Mouse (Mus musculus) cortical plate, adult 2 months (tissue): Measurements from ENCODE around the gene Scarb1. TPM values are rescaled to one million over a fixed set of nuclear protein-coding genes. Genes with fewer than 3 reads are reported as not detected.

Source experiments
- H3K27ac ChIP-seq: fragments of 200-500 bp; 2 replicates; pipeline ENCODE4 v1.5.1; 2012; ENCODE audit warnings: low read length, control low read depth, inconsistent platforms; ENCODE audit not compliant: insufficient read depth
- H3K4me1 ChIP-seq: fragments of 200-500 bp; 2 replicates; pipeline ENCODE4 v1.6.1; 2011; ENCODE audit warnings: low read length; ENCODE audit not compliant: control insufficient read depth, insufficient read depth
- H3K4me3 ChIP-seq: fragments of 200-500 bp; 2 replicates; pipeline ENCODE4 v1.5.1; 2011; ENCODE audit warnings: mild to moderate bottlenecking, low read length, control low read depth; ENCODE audit not compliant: insufficient read depth
- CTCF ChIP-seq: fragments of 200-500 bp; IDR thresholded peaks from 2 replicates; pipeline ENCODE4 v1.5.1; 2011; ENCODE audit warnings: mild to moderate bottlenecking, control low read depth, low read length; ENCODE audit not compliant: insufficient read depth; ENCODE audit errors: extremely low read depth
- POLR2A ChIP-seq: fragments of 200-500 bp; IDR thresholded peaks from 2 replicates; pipeline ENCODE4 v1.6.1; 2011; ENCODE audit warnings: mild to moderate bottlenecking, low read length, control low read depth; ENCODE audit not compliant: insufficient read depth; ENCODE audit errors: extremely low read depth
- polyA plus RNA-seq: library from polyadenylated mRNA; depleted of rRNA; stranded (reverse); fragments of >200 nt; gene quantifications from 2 replicates; pipeline ENCODE4 v1.2.3, GENCODE M21; 2012

The Scarb1 gene
- polyA plus RNA-seq, 1 experiment: 32.6 TPM

- peaks cover 4% of the 10 kb centered on the region; the same call in 1 of the 2 replicates for H3K4me1 ChIP-seq
- TF ChIP-seq CTCF: peak; percentile 72
- peak; percentile 62 for TF ChIP-seq POLR2A
- no peak overlapping the region for H3K27ac ChIP-seq
- no peak overlapping the region for H3K4me3 ChIP-seq
Measured at GRCm38 (mm10) chr5:125382673-125383558, 42.0 kb upstream of the Scarb1 start.

DNA sequence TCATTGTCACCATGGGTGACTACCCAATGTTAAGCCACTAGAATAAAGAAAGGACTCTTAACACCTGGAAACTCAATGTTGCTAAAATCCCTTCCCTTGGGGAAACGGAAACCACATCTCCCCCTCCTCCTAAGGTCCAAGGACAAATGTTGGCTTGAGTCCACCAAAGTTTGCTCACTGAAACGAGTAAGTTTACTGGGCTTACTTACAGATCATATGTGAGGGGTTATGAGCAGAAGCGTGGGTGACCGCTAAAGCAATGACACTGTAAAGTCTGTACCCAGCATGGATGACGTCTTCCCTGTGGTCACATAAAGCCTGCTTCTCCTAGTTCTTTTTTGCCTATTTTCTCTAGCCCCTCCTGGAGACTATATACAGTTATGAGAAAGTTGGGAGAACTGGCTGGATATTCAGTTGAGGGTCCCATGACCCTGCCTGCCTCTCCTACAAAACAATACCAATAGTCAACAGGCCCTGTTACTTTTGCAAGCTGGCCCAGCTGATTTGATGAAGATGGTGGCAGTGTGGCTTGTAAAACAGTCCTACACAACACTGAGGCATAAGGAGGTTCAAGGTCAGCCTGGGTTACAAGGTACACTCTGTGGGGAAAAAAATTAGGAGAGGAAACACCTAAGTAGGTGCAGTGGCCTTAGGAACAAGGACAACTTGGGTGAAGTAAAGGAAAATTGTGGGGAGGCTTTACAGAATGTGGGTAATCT lies 41.2 kb upstream of the Scarb1 start:
- Histone ChIP-seq H3K4me3 (no peak overlapping the region), H3K27ac (no peak overlapping the region), H3K4me1 (peaks cover 4% of the 10 kb centered on the region; the same call in 1 of the 2 replicates)
- TF ChIP-seq CTCF: no peak
- TF ChIP-seq POLR2A: no peak

DNA sequence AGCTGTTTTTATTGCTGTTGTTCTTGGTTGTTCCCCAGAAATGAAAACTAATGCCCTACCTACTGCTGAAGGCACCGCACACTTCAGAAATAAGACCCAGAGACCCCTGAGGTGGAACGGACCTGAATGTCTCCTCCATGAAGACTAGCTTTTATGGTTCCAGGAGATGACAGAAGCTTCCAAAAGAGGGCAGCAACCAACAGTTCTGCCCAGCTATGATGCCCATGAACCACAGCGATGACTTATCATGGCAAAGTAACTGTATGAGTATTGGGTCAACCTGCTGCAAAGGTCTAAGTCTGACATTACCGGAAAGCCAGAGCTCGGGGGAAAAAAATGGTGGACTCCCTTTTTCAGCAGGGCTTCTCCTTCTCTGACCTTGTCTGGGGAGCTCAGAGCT lies 38.0 kb upstream of the Scarb1 start:
- Histone ChIP-seq H3K27ac (no peak overlapping the region), H3K4me1 (no peaks in the 10 kb centered on the region), H3K4me3 (no peak overlapping the region)
- TF ChIP-seq POLR2A (no peak), CTCF (peak; percentile 41; the same call in 1 of the 2 replicates)

DNA sequence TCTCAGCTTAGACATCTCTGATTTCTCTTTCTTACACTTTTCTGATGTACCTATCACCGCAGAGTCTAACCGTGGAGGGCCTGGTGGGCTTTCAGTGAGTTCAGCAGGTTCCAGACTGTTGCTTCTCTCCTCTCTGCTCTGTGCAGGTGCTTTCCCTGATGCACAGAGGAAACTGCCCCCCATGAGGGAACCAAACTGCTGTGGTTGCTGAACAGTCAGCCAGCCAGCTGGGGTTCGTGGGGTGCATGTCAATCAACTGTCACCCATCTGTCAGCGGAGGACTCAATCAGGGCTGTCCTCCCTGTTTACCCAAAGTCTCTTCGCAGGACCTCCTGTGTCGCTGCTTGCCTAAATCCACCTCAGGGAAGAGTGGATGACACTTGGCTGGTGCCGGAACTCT lies 36.3 kb upstream of the Scarb1 start:
- no peak overlapping the region for H3K4me3 ChIP-seq
- H3K27ac ChIP-seq: no peak overlapping the region
- TF ChIP-seq POLR2A (no peak), CTCF (no peak)
- no peaks in the 10 kb centered on the region for H3K4me1 ChIP-seq

DNA sequence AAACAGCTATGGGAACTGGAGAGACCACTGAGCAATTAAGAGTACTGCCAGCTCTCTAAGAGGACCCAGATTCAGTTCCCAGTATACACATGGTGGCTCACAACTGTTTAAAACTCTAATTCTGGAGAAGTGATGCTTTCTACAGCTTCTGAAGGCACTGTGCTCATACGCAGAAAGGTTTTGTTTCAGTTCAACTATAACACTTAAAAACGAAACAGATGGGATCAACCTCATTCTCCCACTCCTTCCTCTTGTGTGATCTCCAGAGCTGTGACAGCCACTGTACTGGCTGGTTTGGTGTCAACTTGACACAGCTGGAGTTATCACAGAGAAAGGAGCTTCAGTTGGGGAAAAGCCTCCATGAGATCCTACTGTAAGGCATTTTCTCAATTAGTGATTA lies 35.0 kb upstream of the Scarb1 start:
- no peak overlapping the region for H3K4me3 ChIP-seq
- TF ChIP-seq POLR2A (no peak), CTCF (no peak)
- no peaks in the 10 kb centered on the region for H3K4me1 ChIP-seq
- H3K27ac ChIP-seq: no peak overlapping the region

- Histone ChIP-seq H3K4me3 (no peak overlapping the region), H3K4me1 (no peaks in the 10 kb centered on the region), H3K27ac (no peak overlapping the region)
- TF ChIP-seq POLR2A (no peak), CTCF (no peak)
Measured at GRCm38 (mm10) chr5:125372027-125372426, 31.1 kb upstream of the Scarb1 start.

DNA sequence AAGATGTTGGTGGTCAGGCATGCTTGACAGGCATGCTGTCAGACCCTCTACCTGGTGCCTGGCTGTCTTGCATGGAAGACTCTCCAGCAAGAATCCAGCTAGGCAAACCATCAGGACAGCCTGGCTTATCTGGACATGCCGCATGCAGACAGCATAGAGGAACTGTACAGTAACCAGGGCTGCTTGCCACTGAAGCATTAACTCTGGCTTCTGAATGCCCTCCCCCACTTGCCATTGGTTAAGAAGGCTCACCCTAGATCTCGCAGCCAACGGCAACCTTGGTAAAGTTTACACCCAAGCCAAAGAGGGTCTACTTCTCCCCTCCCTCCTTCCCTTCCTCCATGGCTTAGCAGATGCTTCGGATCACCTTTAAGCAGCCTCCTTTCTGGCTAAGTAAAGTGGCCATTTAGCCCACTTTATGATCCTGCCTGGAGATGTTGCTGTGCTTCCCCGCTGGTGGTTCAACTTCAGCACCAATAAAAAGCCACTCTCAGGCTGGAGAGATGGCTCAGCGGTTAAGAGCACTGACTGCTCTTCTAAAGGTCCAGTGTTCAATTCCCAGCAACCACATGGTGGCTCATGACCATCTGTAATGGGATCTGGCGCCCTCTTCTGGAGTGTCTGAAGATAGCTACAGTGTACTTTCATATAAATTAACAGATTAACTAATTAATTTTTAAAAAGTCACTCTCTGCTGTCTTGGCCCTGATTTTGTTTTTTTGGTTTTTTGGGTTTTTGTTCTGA lies 30.2 kb upstream of the Scarb1 start:
- TF ChIP-seq POLR2A: no peak
- no peak for TF ChIP-seq CTCF
- H3K4me1 ChIP-seq: no peaks in the 10 kb centered on the region

DNA sequence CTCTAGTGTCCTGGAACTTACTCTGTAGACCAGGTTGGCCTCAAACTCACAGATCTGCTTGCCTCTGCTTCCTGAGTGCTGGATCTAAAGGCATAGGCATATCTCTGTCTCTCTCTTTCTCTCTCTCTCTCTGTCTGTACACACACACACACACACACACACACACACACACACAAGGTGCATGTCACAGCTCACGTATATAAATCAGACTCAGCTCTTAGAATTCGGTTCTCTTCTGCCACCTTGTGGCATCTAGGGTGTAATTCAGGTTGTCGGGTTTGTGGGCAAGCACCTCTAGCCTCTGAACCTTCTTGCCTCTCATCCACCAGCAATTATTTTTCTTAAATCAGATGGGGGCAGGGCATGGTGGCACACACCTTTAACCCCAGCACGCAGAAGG lies 27.7 kb upstream of the Scarb1 start:
- H3K27ac ChIP-seq: no peak overlapping the region
- no peak overlapping the region for H3K4me3 ChIP-seq
- TF ChIP-seq POLR2A: no peak
- TF ChIP-seq CTCF: peak; percentile 81
- no peaks in the 10 kb centered on the region for H3K4me1 ChIP-seq

More for the DNA sequence above, 30.2 kb upstream of the Scarb1 start:
- Histone ChIP-seq H3K4me3 (no peak overlapping the region), H3K27ac (no peak overlapping the region)

GRCm38 (mm10) chr5:125368156-125368555 lies 27.3 kb upstream of the Scarb1 start:
- no peaks in the 10 kb centered on the region for H3K4me1 ChIP-seq
- no peak overlapping the region for H3K27ac ChIP-seq
- no peak for TF ChIP-seq CTCF
- TF ChIP-seq POLR2A: no peak
- H3K4me3 ChIP-seq: no peak overlapping the region
